Mouse (Mus musculus) cerebellum, adult 18-20 months (tissue): ENCODE data around the gene Cgrrf1.
"Not testable (repeated sequence)": the region's sequence is repeated elsewhere in the genome, so short reads cannot be mapped to it uniquely, and the experiment has no call there.

Experiments used
- DNase-seq, 2 experiments: peaks; one replicate each; pipeline ENCODE4 v3.0.0; 2021

Cgrrf1 gene

DNA sequence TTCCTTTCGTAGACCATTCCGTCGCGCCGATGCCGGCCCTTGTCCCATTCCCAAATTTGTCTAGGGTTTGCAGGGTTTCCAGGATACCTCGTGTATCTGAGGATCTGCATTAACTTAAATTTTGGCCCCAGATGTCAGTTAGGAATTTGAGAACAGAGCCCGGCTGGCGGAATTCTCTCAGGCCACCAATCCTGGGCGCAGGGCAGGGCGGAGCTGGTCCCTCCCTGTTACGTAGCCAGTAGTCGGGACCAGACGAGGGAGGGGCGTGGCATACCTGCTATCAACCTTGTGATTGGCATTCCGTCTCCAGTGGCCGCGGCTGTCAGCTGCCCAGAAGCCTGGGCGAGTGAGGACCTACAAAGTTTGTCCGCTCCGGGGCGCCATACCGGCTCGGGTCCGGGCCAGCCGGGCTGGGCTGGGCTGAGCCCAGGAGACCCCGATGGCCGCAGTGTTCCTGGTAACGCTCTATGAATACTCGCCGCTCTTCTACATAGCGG lies at the start of gene Cgrrf1:
Gene Cgrrf1, plus strand, starts transcription at position 289 of the 497 bp plus-strand sequence.
- peak; percentile 96 to 99 for DNase-seq

DNA sequence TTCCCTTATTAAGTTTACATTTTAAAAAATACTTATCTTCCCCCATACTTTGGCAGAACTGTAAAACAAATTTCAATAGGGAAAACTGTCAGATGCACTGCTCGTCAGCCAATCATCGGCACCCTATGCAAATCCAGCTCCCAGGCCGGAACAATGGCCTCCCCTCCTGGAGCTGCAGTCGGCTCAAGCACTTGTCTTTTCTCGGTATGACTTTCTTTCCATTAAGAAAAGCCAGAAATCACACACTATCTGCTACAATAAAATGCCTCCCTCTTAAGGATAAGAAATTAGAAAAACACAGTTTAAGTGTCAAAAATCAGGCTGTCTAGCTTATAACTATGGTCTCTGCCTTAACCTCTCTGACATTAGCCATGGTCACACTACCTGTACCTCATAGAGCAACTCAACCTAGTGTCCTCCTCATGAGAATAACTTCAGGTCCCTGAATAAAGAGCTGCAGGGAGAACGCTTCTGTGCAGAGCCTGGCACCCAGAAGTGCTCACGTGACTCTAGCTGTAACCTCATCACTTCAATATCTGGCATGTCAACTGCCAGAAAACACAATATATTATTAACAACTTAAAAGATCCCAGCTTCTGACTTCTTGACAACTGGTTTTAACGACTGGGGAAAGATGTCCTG lies 49.6 kb upstream of the Cgrrf1 start:
- DNase-seq: no peak

GRCm38 (mm10) chr14:46783327-46783926 lies 48.5 kb upstream of the Cgrrf1 start:
- no peak for DNase-seq

DNA sequence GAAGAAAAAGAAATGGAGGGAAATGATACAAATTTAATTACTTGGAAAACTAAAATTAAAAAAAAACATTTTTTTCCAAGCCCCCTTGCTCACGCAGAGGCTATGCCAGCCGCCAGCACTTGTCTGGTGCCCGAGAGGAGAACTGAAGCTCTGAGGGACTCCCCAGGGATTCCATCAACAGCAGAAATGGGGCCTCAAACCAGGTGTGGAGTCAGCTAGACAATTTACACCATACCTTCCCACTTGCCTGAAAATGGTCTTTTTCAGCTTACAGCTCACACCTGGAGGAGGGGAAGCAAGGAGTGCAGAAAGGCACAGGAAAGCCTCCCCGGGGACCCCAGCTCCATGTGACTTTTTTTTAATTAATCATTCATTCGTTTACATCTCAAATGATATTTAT lies 46.7 kb upstream of the Cgrrf1 start:
- DNase-seq: no peak

GRCm38 (mm10) chr14:46787454-46787786 lies 44.5 kb upstream of the Cgrrf1 start:
- DNase-seq: peak in 1 of 2 experiments; percentile 8

- DNase-seq: peak; percentile 89 to 97
These were observed 44.0 kb upstream of the Cgrrf1 start, which contains the start of gene Cnih1 for GRCm38 (mm10) chr14:46787787-46788504. Gene Cnih1 (minus strand): TSS chr14:46788411.

DNA sequence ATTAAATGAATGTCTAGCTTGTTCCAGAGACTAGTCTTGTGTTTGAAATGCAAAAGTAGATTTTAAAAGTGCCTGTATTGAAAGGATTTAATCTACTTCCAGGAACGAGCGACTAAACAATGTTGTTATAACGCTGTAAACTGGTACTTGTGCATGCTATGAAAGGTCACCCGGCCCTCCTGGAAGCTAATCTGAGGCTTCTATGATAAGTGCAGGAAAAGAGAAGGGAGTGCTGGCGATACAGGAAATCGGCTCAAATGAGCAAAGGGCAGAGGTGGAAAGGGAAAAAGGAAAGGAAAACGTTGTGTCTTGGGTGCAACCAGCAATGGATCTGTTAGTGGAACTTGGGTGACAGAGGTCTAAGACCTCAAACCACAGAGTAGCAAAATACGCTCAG lies 43.4 kb upstream of the Cgrrf1 start:
- peak in 1 of 2 experiments; percentile 18 for DNase-seq

GRCm38 (mm10) chr14:46790303-46790702 lies 41.6 kb upstream of the Cgrrf1 start:
- DNase-seq: no peak

DNA sequence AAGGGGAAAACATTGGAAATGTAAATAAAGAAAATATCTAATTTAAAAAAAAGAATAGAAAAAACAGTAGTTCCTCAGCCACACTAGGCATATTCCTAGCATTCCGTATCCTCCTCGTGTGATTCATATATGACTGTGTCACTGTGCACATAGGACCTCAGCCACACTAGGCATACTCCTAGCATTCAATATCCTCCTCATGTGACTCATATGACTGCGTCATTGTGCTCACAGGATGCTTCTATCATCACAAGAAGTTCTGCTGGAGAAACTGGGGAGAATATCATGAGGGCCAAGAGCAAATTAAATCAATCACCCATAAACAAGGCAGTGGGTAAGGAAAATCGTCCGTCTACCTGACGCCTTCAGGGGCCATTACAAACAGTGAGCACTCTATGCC lies 41.2 kb upstream of the Cgrrf1 start:
- no peak for DNase-seq

- no peak for DNase-seq
These were observed 37.8 kb upstream of the Cgrrf1 start for GRCm38 (mm10) chr14:46794157-46794556.

GRCm38 (mm10) chr14:46800684-46801345 lies 31.1 kb upstream of the Cgrrf1 start:
- no peak for DNase-seq

DNA sequence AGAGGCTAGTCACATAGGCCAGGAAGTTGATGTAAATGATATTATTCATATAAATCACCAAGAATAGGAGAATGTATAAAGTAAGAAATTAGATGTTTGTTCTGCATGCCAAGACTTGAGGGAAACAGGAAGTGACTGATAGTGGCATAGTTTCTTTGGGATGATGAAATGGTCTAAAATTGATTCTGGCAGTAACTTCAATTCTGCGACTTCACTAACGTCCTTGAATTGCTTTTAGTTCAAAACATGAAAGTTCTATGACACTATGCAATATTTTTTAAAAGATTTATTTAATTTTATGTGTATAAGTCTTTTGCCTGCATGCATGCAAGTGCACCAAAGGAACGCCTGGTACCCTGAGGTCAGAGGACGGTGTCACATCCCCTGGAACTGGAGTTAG lies 28.7 kb upstream of the Cgrrf1 start:
- no peak for DNase-seq

- no peak for DNase-seq
These were observed 28.1 kb upstream of the Cgrrf1 start for GRCm38 (mm10) chr14:46803791-46804190.

DNA sequence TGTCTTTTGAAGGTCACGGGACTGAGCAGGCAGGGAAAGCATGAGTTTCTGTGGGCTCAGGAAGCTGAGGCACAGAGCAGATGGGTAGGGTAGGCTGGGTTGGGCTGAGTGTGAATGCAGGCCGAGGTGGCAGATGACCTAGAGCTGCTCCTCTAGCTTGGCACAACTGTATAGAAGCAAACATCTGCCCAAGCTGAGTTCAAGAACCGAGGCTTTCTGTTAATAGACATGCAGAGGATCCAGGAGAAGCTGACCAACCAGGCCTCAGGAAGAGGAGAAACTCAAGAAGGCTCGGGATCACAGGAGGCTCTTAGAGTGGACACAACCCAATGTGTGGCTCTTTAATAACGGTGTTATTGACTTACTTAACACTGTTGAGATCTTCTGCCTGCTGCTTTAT lies 25.7 kb upstream of the Cgrrf1 start:
- DNase-seq: no peak

- no peak for DNase-seq
These were observed 24.0 kb upstream of the Cgrrf1 start for GRCm38 (mm10) chr14:46807927-46808326.

GRCm38 (mm10) chr14:46815640-46816039 lies 16.3 kb upstream of the Cgrrf1 start:
- DNase-seq: no peak

DNA sequence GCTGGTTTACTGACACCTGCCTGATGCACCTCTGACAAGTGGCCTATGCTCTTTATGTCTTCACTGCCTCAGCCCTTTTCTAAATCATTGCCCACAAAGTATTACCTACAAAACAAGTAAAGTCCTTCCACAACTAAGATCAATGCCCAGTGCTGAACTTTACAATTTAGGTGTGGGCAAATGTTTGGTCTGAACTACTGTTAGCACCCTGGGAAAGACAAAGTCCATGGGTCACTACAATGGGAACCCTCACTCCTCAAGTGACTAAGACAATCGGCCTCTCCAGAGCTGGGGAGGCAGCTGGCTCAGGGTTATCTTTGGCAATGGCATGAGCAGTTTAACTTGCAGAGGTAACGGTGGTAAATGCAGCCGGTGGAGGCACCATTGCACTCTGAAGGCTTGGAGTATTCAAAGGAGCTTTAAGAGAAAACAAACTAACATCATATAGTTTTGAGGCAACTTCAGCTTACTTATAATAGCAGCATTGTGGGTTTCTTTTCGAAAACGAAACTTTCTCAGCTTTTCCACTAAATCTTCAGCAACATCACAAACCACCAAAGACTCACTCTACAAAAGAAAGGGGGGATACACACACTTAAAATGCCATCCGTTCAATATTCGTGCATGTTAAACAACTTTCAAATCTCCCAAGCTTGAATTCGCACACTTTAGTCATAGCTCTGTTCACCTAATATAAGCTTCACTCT lies 14.9 kb upstream of the Cgrrf1 start:
- DNase-seq: no peak

GRCm38 (mm10) chr14:46818743-46819142 lies 13.2 kb upstream of the Cgrrf1 start:
- DNase-seq: no peak

- DNase-seq: not testable (repeated sequence)
These were observed 12.0 kb upstream of the Cgrrf1 start for GRCm38 (mm10) chr14:46819961-46820360.

DNA sequence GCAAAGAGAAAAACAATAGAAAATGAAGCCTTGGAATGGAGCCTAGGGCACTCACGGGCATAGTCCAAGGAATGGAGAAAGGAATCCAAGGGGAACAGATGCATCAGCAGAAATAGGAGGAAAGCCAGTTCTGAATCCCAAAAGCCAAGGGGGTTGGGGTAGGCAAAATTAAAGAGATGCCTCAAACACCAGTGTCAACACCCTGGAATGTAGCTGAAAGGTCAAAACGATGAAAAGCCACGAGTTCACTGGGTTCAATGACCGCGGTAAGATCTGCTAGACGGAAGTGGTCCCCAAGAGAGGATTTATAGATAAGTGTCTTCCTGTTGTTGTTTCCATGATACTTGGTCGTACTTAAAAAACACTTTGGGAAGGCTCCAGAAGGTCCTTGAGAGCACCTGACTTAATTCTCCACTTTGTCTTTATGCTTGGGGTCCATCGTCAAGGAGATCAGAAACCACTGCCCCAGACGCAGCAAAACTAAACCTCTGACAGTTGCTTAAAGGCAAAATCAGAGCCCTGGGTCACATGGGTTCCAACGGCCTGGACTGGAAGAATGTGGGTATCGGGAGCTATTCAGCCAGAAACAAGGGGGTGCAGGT lies 10.6 kb upstream of the Cgrrf1 start:
- DNase-seq: peak in 1 of 2 experiments; percentile 40

DNA sequence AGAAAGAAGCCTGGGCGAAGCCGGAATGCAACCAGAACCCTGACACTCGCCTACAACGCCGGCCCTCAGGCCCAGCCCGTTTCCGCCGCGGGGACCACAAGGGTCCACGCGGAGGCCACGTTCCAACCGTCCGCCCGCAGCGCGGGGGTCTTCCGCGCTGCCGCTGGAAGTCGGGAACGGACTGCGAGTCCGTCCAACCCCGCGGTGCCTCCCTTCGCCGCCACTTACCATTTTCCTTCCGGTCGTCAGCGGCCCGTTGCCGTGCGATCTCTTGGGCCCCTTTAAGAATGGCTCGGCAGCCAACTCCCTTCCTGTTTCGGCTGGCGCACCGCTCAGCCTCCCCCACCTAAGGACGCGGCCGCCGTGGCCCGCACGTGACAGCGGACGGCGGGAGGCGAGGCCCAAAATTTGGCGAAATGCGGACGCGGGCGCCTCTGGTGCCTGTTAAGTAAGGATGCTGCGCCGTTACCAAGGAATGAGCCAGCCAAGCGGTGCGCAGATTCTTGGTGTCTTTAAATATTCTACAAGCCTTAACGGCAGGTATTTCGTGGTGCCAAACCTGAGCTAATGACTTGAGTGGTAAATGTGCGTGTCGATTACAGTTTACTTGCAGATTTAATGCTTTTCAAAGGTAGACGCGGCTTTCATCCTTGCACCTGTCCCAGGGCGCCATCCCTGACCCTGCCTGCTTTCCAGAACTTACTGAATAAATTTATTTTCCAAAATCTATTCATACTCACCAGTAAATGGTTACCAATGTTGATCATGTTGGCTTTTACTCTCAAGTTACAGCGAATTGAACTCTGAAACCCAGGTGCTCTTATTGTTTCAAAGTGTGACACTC lies 9.8 kb upstream of the Cgrrf1 start, which contains the start of gene Gmfb:
Gene Gmfb, minus strand, starts transcription at position 370 of the 844 bp plus-strand sequence.
- peak; percentile 94 to 98 for DNase-seq
